Mouse (Mus musculus) liver, embryonic 13.5 days (tissue): ENCODE data around the gene Chml. TPM values are rescaled to one million over a fixed set of nuclear protein-coding genes. Genes with fewer than 3 reads are reported as not detected.
A peak's percentile ranks its signal among the peaks of the same experiment; 100 is the strongest.

Source experiments
- ATAC-seq: fragments of 200-750 bp; cut with Nextera tagmentation; 2 replicates; pipeline ENCODE4 v1.8.0; 2017; ENCODE audit warnings: low read depth, mild to moderate bottlenecking, moderate number of reproducible peaks, moderate library complexity
- DNase-seq: peaks from one replicate; pipeline ENCODE4 v3.0.0; 2022
- H3K27ac ChIP-seq: fragments of 300-500 bp; sonication (generic); 2 replicates; pipeline ENCODE4 v1.5.1; 2015; ENCODE audit warnings: moderate library complexity, mild to moderate bottlenecking, inconsistent platforms
- H3K27me3 ChIP-seq: fragments of 300-500 bp; sonication (generic); 2 replicates; pipeline ENCODE4 v1.6.1; 2015; ENCODE audit warnings: mild to moderate bottlenecking, inconsistent platforms
- H3K36me3 ChIP-seq: fragments of 300-500 bp; sonication (generic); 2 replicates; pipeline ENCODE4 v1.6.1; 2015; ENCODE audit warnings: mild to moderate bottlenecking, inconsistent platforms
- H3K4me1 ChIP-seq: fragments of 300-500 bp; sonication (generic); replicated peaks from 2 replicates; pipeline ENCODE4 v1.6.1; 2015; ENCODE audit warnings: inconsistent platforms
- H3K4me2 ChIP-seq: fragments of 300-500 bp; sonication (generic); 2 replicates; pipeline ENCODE4 v1.6.1; 2015; ENCODE audit warnings: inconsistent platforms, mild to moderate bottlenecking, moderate library complexity
- H3K4me3 ChIP-seq: fragments of 300-500 bp; sonication (generic); replicated peaks from 2 replicates; pipeline ENCODE4 v1.5.1; 2015; ENCODE audit warnings: mild to moderate bottlenecking, inconsistent platforms
- H3K9ac ChIP-seq: fragments of 300-500 bp; sonication (generic); 2 replicates; pipeline ENCODE4 v1.6.1; 2015; ENCODE audit warnings: mild to moderate bottlenecking, inconsistent platforms
- H3K9me3 ChIP-seq: fragments of 300-500 bp; sonication (generic); replicated peaks from 2 replicates; pipeline ENCODE4 v1.6.1; 2016; ENCODE audit warnings: inconsistent platforms
- WGBS: fragments of 180-500 bp; shearing (Covaris S2); methylation state at CpG from one replicate; pipeline ENCODE4 v1.1.7; 2015; ENCODE audit not compliant: insufficient replicate concordance; 5-methylcytosine and 5-hydroxymethylcytosine counted together
- polyA plus RNA-seq: library from polyadenylated mRNA; unstranded; fragments of >200 nt; fragmentation: Nextera tagmentation; extraction: Ambion mirVana; gene quantifications from 2 replicates; pipeline ENCODE4 v1.2.1, GENCODE M21; 2015

Chml gene
- polyA plus RNA-seq, 1 experiment from 2014 or later, result 0.62 TPM

DNA sequence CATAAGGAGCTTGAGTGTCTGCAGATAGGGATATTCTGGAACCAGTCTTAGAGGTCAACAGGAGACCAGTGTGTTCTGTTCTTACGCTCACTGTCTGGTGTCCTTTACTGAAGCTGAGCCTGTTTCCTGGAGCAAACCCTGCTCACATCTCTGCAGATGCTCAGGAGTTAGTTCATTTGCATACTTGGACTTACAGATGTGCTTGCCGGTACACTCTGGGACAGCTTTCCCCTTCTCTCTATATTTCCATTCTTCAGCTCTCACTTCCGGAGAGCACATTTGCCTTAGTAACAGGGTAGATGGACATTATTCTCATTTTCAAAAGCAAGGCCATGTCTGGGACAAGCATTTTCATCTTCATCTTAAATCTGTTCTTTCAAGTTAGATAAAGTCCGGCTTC, 44.1 kb downstream of the Chml start:
- Histone ChIP-seq H3K9ac (no peak overlapping the region), H3K27ac (no peak overlapping the region), H3K4me1 (no peaks in the 10 kb centered on the region), H3K9me3 (no peaks in the 10 kb centered on the region), H3K27me3 (no peaks in the 10 kb centered on the region), H3K36me3 (0 out of 2 replicates have a peak, but pooled peaks cover 3% of the 10 kb centered on the region), H3K4me3 (no peak overlapping the region), H3K4me2 (no peak overlapping the region)
- DNase-seq, result no peak
- ATAC-seq, result no peak
- 82% methylated on average over 4 of the region's 4 CpGs for WGBS

DNA sequence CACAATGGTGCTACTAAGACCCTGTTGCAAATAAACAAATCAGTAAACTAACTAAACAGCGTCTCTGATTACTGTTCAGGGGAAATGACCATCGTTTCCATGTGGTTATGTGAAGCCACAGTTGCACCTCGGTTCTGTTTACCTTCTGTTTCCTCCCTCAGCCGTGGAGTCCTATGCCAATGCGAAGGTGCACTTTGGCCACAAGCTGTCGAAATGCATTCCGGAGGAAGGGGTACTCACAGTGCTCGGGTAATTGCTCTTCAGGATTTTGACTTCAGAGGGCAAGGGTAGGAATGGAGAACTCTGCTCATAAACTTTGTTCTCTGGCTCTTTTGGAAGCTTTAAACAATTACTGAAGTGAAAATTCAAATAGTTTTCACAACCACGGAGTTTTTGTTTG, 45.7 kb downstream of the Chml start:
- DNase-seq, result no peak
- Histone ChIP-seq H3K9ac (no peak overlapping the region), H3K36me3 (0 out of 2 replicates have a peak, but pooled peaks cover 1% of the 10 kb centered on the region), H3K4me2 (no peak overlapping the region), H3K27me3 (no peaks in the 10 kb centered on the region), H3K4me3 (no peak overlapping the region), H3K9me3 (no peaks in the 10 kb centered on the region), H3K4me1 (no peaks in the 10 kb centered on the region), H3K27ac (peak overlapping the region; percentile 37; the same call in 1 of the 2 replicates)
- 25% methylated on average over 9 of the region's 9 CpGs for WGBS
- ATAC-seq, result peak; percentile 69

GRCm38 (mm10) chr1:175643496-175644265, 49.0 kb downstream of the Chml start:
- DNase-seq, result no peak
- Histone ChIP-seq H3K4me3 (no peak overlapping the region), H3K4me2 (no peak overlapping the region), H3K9me3 (no peaks in the 10 kb centered on the region), H3K36me3 (no peaks in the 10 kb centered on the region), H3K9ac (no peak overlapping the region), H3K27me3 (no peaks in the 10 kb centered on the region), H3K4me1 (0 out of 2 replicates have a peak, but pooled peaks cover 5% of the 10 kb centered on the region), H3K27ac (no peak overlapping the region)
- WGBS, result 42% methylated on average over 5 of the region's 5 CpGs
- no peak for ATAC-seq

DNA sequence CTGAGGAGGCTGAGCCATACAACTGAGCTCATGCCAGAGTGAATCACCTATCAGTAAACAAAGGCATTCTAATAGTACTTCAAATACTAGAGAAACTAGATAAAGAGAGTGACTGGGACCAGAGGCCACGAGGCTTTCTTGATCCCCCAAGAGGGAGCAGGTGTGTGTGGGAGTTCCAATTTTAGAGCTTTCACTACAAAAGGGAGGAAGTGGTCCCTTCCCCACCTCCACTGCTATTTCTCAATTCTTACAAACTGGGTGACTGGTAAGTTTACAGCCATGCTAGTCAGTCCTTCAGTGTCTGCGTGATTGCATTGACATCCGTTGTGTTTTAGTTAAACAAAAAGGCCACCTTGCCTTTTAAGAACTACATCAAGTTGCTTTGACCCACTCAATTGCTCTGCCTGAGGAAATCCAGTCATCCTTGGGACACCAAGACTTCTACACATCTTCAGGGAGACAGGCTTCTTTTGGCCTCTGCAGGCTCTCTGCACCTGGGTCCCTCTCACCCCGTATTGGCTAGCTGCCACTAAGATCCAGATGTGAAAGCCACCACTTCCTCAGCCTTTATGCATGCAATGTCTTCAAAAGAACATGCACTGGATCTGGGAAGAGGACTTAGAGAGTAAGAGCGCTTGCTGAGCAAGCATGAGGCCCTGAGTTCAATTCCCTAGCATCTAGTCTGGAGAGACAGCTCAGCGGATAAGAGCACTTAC, 52.1 kb downstream of the Chml start:
- no peaks in the 10 kb centered on the region for H3K36me3 ChIP-seq
- WGBS, result 55% methylated on average over 6 of the region's 6 CpGs

DNA sequence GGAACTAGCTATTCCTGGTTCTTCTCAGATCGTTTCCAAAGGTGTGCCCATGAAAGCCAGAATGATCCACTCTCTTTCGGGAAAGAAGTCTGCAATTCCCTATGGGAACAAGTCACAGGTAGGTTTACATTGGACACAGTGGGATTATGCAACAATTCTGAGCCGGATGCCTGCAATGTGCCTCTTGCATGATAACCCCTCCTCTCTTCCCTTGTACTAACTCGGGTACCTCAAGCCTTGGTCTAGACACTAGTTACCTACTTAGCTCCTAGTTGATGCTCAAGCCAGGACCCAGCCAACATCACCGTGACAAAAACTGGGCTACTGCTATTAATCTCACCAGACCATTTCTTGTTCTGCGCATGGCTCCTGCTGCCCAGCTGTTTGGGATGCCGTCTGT, 53.6 kb downstream of the Chml start:
- Histone ChIP-seq H3K4me3 (no peak overlapping the region), H3K9me3 (no peaks in the 10 kb centered on the region), H3K36me3 (no peaks in the 10 kb centered on the region), H3K4me2 (no peak overlapping the region), H3K4me1 (0 out of 2 replicates have a peak, but pooled peaks cover 5% of the 10 kb centered on the region), H3K27ac (no peak overlapping the region), H3K9ac (no peak overlapping the region), H3K27me3 (no peaks in the 10 kb centered on the region)
- no peak for DNase-seq
- WGBS, result 62% methylated on average over 7 of the region's 7 CpGs
- ATAC-seq, result peak; percentile 36; the same call in 1 of the 2 replicates

More for the DNA sequence above, 52.1 kb downstream of the Chml start:
- 0 out of 2 replicates have a peak, but pooled peaks cover 5% of the 10 kb centered on the region for H3K4me1 ChIP-seq
- H3K27ac ChIP-seq, result no peak overlapping the region
- no peak overlapping the region for H3K9ac ChIP-seq
- no peak overlapping the region for H3K4me3 ChIP-seq
- no peak for DNase-seq
- no peaks in the 10 kb centered on the region for H3K27me3 ChIP-seq
- no peak for ATAC-seq
- no peak overlapping the region for H3K4me2 ChIP-seq
- no peaks in the 10 kb centered on the region for H3K9me3 ChIP-seq

GRCm38 (mm10) chr1:175637677-175638076, 55.0 kb downstream of the Chml start:
- Histone ChIP-seq H3K9me3 (no peaks in the 10 kb centered on the region), H3K36me3 (no peaks in the 10 kb centered on the region), H3K27me3 (no peaks in the 10 kb centered on the region), H3K27ac (no peak overlapping the region), H3K4me3 (no peak overlapping the region), H3K9ac (no peak overlapping the region), H3K4me1 (0 out of 2 replicates have a peak, but pooled peaks cover 5% of the 10 kb centered on the region), H3K4me2 (no peak overlapping the region)
- 30% methylated on average over 7 of the region's 7 CpGs for WGBS
- ATAC-seq, result no peak
- no peak for DNase-seq

DNA sequence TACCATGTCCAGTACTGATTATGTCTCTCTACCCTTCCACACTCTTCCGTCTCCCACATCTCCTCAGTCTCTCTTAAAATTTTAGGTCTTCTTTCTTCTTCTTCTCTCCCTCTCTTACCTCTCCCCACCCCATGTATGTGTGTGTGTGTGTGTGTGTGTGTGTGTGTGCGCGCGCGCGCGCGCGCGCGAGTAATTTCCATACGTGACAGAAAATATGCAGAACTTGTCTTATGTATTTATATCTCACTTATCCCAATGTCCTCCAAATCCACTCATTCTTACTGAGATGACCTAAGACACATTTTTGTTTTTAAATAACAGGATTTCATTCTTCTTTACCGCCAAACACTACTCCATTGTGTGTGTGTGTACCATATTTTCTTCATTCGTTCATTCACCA, 60.2 kb downstream of the Chml start:
- Histone ChIP-seq H3K4me2 (peak overlapping the region; percentile 17; the same call in 1 of the 2 replicates), H3K9ac (no peak overlapping the region), H3K36me3 (no peaks in the 10 kb centered on the region), H3K27ac (no peak overlapping the region), H3K4me3 (no peak overlapping the region), H3K4me1 (peaks cover 9% of the 10 kb centered on the region; the same call in 1 of the 2 replicates), H3K9me3 (no peaks in the 10 kb centered on the region), H3K27me3 (no peaks in the 10 kb centered on the region)
- no peak for DNase-seq
- WGBS, result 91% methylated on average over 14 of the region's 14 CpGs
- no peak for ATAC-seq

Other genes with a start within 250 kb of the Chml start
- 0.05 and 0.07 TPM in 2 replicates for gene Rgs7, start 200.4 kb downstream of the Chml start, polyA plus RNA-seq
- gene Kmo, start 72.5 kb downstream of the Chml start, polyA plus RNA-seq, result 5.6 and 8.1 TPM in 2 replicates
- 85.3 and 88.1 TPM in 2 replicates for gene Fh1, start 67.3 kb downstream of the Chml start, polyA plus RNA-seq
- 1.5 and 1.9 TPM in 2 replicates for gene Opn3, start 125 bp downstream of the Chml start, polyA plus RNA-seq
- not detected in 2 replicates for gene Wdr64, start 5.7 kb upstream of the Chml start, polyA plus RNA-seq
- 55.8 and 69.8 TPM in 2 replicates for gene Exo1, start 187.7 kb upstream of the Chml start, polyA plus RNA-seq
- gene Gm38100, start 227.4 kb upstream of the Chml start, polyA plus RNA-seq, result 0.08 TPM in 1 of 2 replicates, not detected in the other